Mouse (Mus musculus) cerebellum, adult 2 months (tissue): ENCODE data around the gene Acsf2. TPM values are rescaled to one million over a fixed set of nuclear protein-coding genes. Genes with fewer than 3 reads are reported as not detected.
A peak's percentile ranks its signal among the peaks of the same experiment; 100 is the strongest.

Source experiments
- DNase-seq, 2 experiments: peaks; one replicate each; pipeline ENCODE4 v3.0.0; 2021
- H3K27ac ChIP-seq: fragments of 200-500 bp; 2 replicates; pipeline ENCODE4 v1.5.1; 2012; ENCODE audit warnings: low read length, control low read depth, inconsistent platforms; ENCODE audit not compliant: insufficient read depth
- H3K27me3 ChIP-seq: fragments of 200-500 bp; 2 replicates; pipeline ENCODE4 v1.6.1; 2012; ENCODE audit warnings: inconsistent platforms, mild to moderate bottlenecking, low read length, moderate library complexity; ENCODE audit not compliant: control insufficient read depth, insufficient read depth
- H3K4me1 ChIP-seq: fragments of 200-500 bp; 2 replicates; pipeline ENCODE4 v1.6.1; 2011; ENCODE audit warnings: low read length; ENCODE audit not compliant: control insufficient read depth, insufficient read depth
- H3K4me3 ChIP-seq: fragments of 200-500 bp; replicated peaks from 2 replicates; pipeline ENCODE3; 2011; ENCODE audit warnings: mild to moderate bottlenecking, low read depth, low read length, control low read depth; ENCODE audit not compliant: insufficient read depth
- CTCF ChIP-seq: fragments of 200-500 bp; IDR thresholded peaks from 2 replicates; pipeline ENCODE4 v1.5.1; 2011; ENCODE audit warnings: low read depth, mild to moderate bottlenecking, control low read depth, low read length, moderate library complexity, borderline replicate concordance; ENCODE audit not compliant: insufficient read depth
- POLR2A ChIP-seq: fragments of 200-500 bp; IDR thresholded peaks from 2 replicates; pipeline ENCODE4 v1.6.1; 2011; ENCODE audit warnings: low read length, control low read depth, borderline replicate concordance; ENCODE audit not compliant: insufficient read depth
- WGBS: fragments of 180-500 bp; shearing (Covaris S2); methylation state at CpG from one replicate; pipeline ENCODE4 v1.1.7; 2018; 5-methylcytosine and 5-hydroxymethylcytosine counted together
- polyA plus RNA-seq: library from polyadenylated mRNA; depleted of rRNA; stranded (reverse); fragments of >200 nt; gene quantifications from 2 replicates; pipeline ENCODE4 v1.2.3, GENCODE M21; 2012

Acsf2 gene
- polyA plus RNA-seq, 1 experiment = 13.1 TPM

- Histone ChIP-seq H3K4me3 (no peak overlapping the region), H3K27me3 (no peaks in the 10 kb centered on the region), H3K27ac (no peak overlapping the region), H3K4me1 (no peaks in the 10 kb centered on the region)
- TF ChIP-seq POLR2A (no peak), CTCF (no peak)
- WGBS = 9% methylated on average over 4 of the region's 4 CpGs
- no peak for DNase-seq
Observed at GRCm38 (mm10) chr11:94615494-94615893, 13.8 kb upstream of the Acsf2 start.

- WGBS = 51% methylated on average over 4 of the region's 4 CpGs
Observed at GRCm38 (mm10) chr11:94614603-94615002, 12.9 kb upstream of the Acsf2 start.

GRCm38 (mm10) chr11:94610744-94611740 is 9.4 kb upstream of the Acsf2 start:
- no peaks in the 10 kb centered on the region for H3K4me1 ChIP-seq
- no peak overlapping the region for H3K4me3 ChIP-seq
- 56% methylated on average over 4 of the region's 4 CpGs for WGBS
- no peak for TF ChIP-seq POLR2A
- TF ChIP-seq CTCF = no peak
- no peaks in the 10 kb centered on the region for H3K27me3 ChIP-seq
- no peak overlapping the region for H3K27ac ChIP-seq
- no peak for DNase-seq

More at GRCm38 (mm10) chr11:94614603-94615002, 12.9 kb upstream of the Acsf2 start:
- Histone ChIP-seq H3K27me3 (no peaks in the 10 kb centered on the region), H3K4me3 (no peak overlapping the region), H3K27ac (no peak overlapping the region), H3K4me1 (no peaks in the 10 kb centered on the region)
- DNase-seq = no peak
- TF ChIP-seq CTCF (no peak), POLR2A (no peak)

GRCm38 (mm10) chr11:94602356-94602955 is 785 bp upstream of the Acsf2 start:
- H3K27me3 ChIP-seq = no peaks in the 10 kb centered on the region; the same call in 1 of the 2 replicates
- TF ChIP-seq CTCF = no peak
- TF ChIP-seq POLR2A = no peak
- H3K4me1 ChIP-seq = no peaks in the 10 kb centered on the region
- no peak overlapping the region for H3K27ac ChIP-seq
- H3K4me3 ChIP-seq = no peak overlapping the region
- WGBS = 74% methylated on average over 11 of the region's 11 CpGs
- DNase-seq = no peak

- Histone ChIP-seq H3K4me3 (no peak overlapping the region), H3K27me3 (no peaks in the 10 kb centered on the region; the same call in 1 of the 2 replicates), H3K27ac (no peak overlapping the region), H3K4me1 (no peaks in the 10 kb centered on the region)
- no peak for TF ChIP-seq POLR2A
- TF ChIP-seq CTCF = no peak
- DNase-seq = no peak
- WGBS = 87% methylated on average over 7 of the region's 7 CpGs
Observed at GRCm38 (mm10) chr11:94600447-94600846, 1.2 kb downstream of the Acsf2 start.

- 85% methylated on average over 6 of the region's 6 CpGs for WGBS
- Histone ChIP-seq H3K4me3 (no peak overlapping the region), H3K4me1 (no peaks in the 10 kb centered on the region), H3K27me3 (no peaks in the 10 kb centered on the region; the same call in 1 of the 2 replicates), H3K27ac (no peak overlapping the region)
- TF ChIP-seq CTCF = no peak
- no peak for TF ChIP-seq POLR2A
- no peak for DNase-seq
Observed at GRCm38 (mm10) chr11:94598437-94599120, 3.1 kb downstream of the Acsf2 start.

GRCm38 (mm10) chr11:94597319-94597718 is 4.4 kb downstream of the Acsf2 start:
- Histone ChIP-seq H3K4me1 (no peaks in the 10 kb centered on the region), H3K27ac (no peak overlapping the region), H3K27me3 (no peaks in the 10 kb centered on the region; the same call in 1 of the 2 replicates), H3K4me3 (no peak overlapping the region)
- WGBS = 7% methylated on average over 4 of the region's 4 CpGs
- DNase-seq = peak in 1 of 2 experiments; percentile 17
- no peak for TF ChIP-seq CTCF
- no peak for TF ChIP-seq POLR2A
